Mouse (Mus musculus) embryo, embryonic 10 days (tissue): Measurements from ENCODE around the gene Aspscr1.
A peak's percentile ranks its signal among the peaks of the same experiment; 100 is the strongest.

Source experiments
- DNase-seq: peaks from one replicate; pipeline ENCODE4 v3.0.0-alpha.2; 2015; ENCODE audit warnings: low spot score

Aspscr1 gene

GRCm38 (mm10) chr11:120672687-120673593 lies at the start of gene Aspscr1:
Gene Aspscr1 (plus strand): TSS chr11:120672973.
- peak; percentile 93 for DNase-seq

GRCm38 (mm10) chr11:120623961-120624679 lies 48.7 kb upstream of the Aspscr1 start:
- DNase-seq = peak; percentile 77

GRCm38 (mm10) chr11:120624680-120625111 lies 48.1 kb upstream of the Aspscr1 start:
- DNase-seq = peak; percentile 93

GRCm38 (mm10) chr11:120625152-120625775 lies 47.5 kb upstream of the Aspscr1 start, which contains the start of gene Sirt7:
Gene Sirt7 (minus strand): TSS chr11:120625240.
- DNase-seq = no peak

- DNase-seq = no peak
These were observed 45.8 kb upstream of the Aspscr1 start for GRCm38 (mm10) chr11:120626785-120627467.

- no peak for DNase-seq
These were observed 45.1 kb upstream of the Aspscr1 start for GRCm38 (mm10) chr11:120627468-120628300.

GRCm38 (mm10) chr11:120628601-120629340 lies 44.0 kb upstream of the Aspscr1 start:
- no peak for DNase-seq

- DNase-seq = no peak
These were observed 43.4 kb upstream of the Aspscr1 start for GRCm38 (mm10) chr11:120629341-120629730.

GRCm38 (mm10) chr11:120629911-120630310 lies 42.9 kb upstream of the Aspscr1 start:
- DNase-seq = peak; percentile 39

- no peak for DNase-seq
These were observed 42.3 kb upstream of the Aspscr1 start for GRCm38 (mm10) chr11:120630401-120630871.

GRCm38 (mm10) chr11:120630881-120631725 lies 41.7 kb upstream of the Aspscr1 start:
- no peak for DNase-seq

- DNase-seq = no peak
These were observed 40.9 kb upstream of the Aspscr1 start for GRCm38 (mm10) chr11:120631726-120632448.

GRCm38 (mm10) chr11:120632559-120633519 lies 39.9 kb upstream of the Aspscr1 start:
- peak; percentile 74 for DNase-seq

- peak; percentile 99 for DNase-seq
These were observed 39.0 kb upstream of the Aspscr1 start, which contains the start of gene Mafg for GRCm38 (mm10) chr11:120633520-120634343. Gene Mafg (minus strand): TSS chr11:120633600.

GRCm38 (mm10) chr11:120634810-120635209 lies 38.0 kb upstream of the Aspscr1 start:
- no peak for DNase-seq

- DNase-seq = no peak
These were observed 31.5 kb upstream of the Aspscr1 start for GRCm38 (mm10) chr11:120641255-120641654.
